Comparison of ENCODE assay signal across 25 mouse cellular contexts in genomic region chr9:110833021-110833420, GRCm38 (mm10). TPM values are rescaled to one million over a fixed set of nuclear protein-coding genes. Genes with fewer than 3 reads are reported as not detected.
DNase-seq lines count a peak whose midpoint lies in the region; ATAC-seq and TF ChIP-seq lines count a peak whose summit lies in the region.
"Had no signal": no experiment of that assay in that cellular context is flagged by ENCODE, and none has a peak within 500 bp of the region (broad histone marks: within the 10 kb centered on the region; RNA-seq: fewer than 3 reads in every experiment).

No protein-coding gene starts in this region.

- H3K27me3 ChIP-seq in liver, postnatal 0 days (ENCODE audit: insufficient read depth, low read length): no peaks in the 10 kb centered on the region
- H3K27me3 ChIP-seq in liver, embryonic 11.5 days (replicated peaks; ENCODE audit: control insufficient read depth, insufficient read depth, low read length): peaks cover 2% of the 10 kb centered on the region; the same call in 1 of the 2 replicates
- peaks cover 26% of the 10 kb centered on the region for H3K27me3 ChIP-seq in E14TG2a.4 (ENCODE audit: insufficient read depth, low read length)
- H3K27me3 ChIP-seq: forebrain, embryonic 15.5 days; intestine, embryonic 15.5 days; neural tube, embryonic 15.5 days; Patski had no signal

- H3K27ac ChIP-seq in liver, postnatal 0 days (ENCODE audit: low read depth): no peak overlapping the region
- H3K27ac ChIP-seq in liver, embryonic 11.5 days (ENCODE audit: low read depth, low read length): no peak overlapping the region
- H3K27ac ChIP-seq: forebrain, embryonic 15.5 days; heart, embryonic 13.5 days; intestine, embryonic 15.5 days; liver, embryonic 14.5 days; macrophage; neural tube, embryonic 15.5 days had no signal

- H3K9me3 ChIP-seq in liver, postnatal 0 days (ENCODE audit: low read length): no peaks in the 10 kb centered on the region
- H3K9me3 ChIP-seq in liver, embryonic 11.5 days (ENCODE audit: control insufficient read depth, low read length): no peaks in the 10 kb centered on the region
- no peaks in the 10 kb centered on the region for H3K9me3 ChIP-seq in E14TG2a.4 (ENCODE audit: low read length)
- H3K9me3 ChIP-seq: forebrain, embryonic 15.5 days; heart, embryonic 13.5 days; intestine, embryonic 15.5 days; neural tube, embryonic 15.5 days had no signal

- H3K9ac ChIP-seq in liver, postnatal 0 days (replicated peaks): no peak overlapping the region
- H3K9ac ChIP-seq in liver, embryonic 11.5 days (ENCODE audit: low read depth, low read length): no peak overlapping the region
- H3K9ac ChIP-seq: forebrain, embryonic 15.5 days; heart, embryonic 13.5 days; intestine, embryonic 15.5 days; liver, embryonic 14.5 days; neural tube, embryonic 15.5 days had no signal

- DNase-seq in liver, postnatal 0 days: peak; percentile 42
- DNase-seq in liver, embryonic 11.5 days (ENCODE audit: low spot score): no peak
- DNase-seq in 416B (ENCODE audit: low read depth): peak; percentile 58
- peak; percentile 29 for DNase-seq in brain, embryonic 14.5 days (ENCODE audit: low read depth)
- DNase-seq in adrenal gland, postnatal 25 days: no peak
- no peak for DNase-seq in urinary bladder, postnatal 10 days (ENCODE audit: low spot score)
- no peak for DNase-seq in urinary bladder, postnatal 25 days (ENCODE audit: low spot score)
- DNase-seq: adrenal gland, postnatal 10 days; cerebellum, postnatal 36 days; gastrocnemius, postnatal 14 days had no signal

- H3K4me2 ChIP-seq in liver, postnatal 0 days (ENCODE audit: low read depth, low read length): no peak overlapping the region
- no peak overlapping the region for H3K4me2 ChIP-seq in liver, embryonic 11.5 days
- H3K4me2 ChIP-seq: forebrain, embryonic 15.5 days; heart, embryonic 13.5 days; intestine, embryonic 15.5 days; neural tube, embryonic 15.5 days had no signal

- H3K4me1 ChIP-seq in liver, postnatal 0 days (ENCODE audit: insufficient read depth): no peaks in the 10 kb centered on the region
- H3K4me1 ChIP-seq in liver, embryonic 11.5 days (replicated peaks; ENCODE audit: control insufficient read depth, insufficient read depth, low read length): no peaks in the 10 kb centered on the region
- peaks cover 40% of the 10 kb centered on the region for H3K4me1 ChIP-seq in E14TG2a.4 (replicated peaks; ENCODE audit: low read depth, low read length)
- H3K4me1 ChIP-seq: forebrain, embryonic 15.5 days; intestine, embryonic 15.5 days; neural tube, embryonic 15.5 days had no signal

- ATAC-seq in liver, postnatal 0 days: no peak
- ATAC-seq in liver, embryonic 11.5 days (replicated peaks; ENCODE audit: low FRiP score): no peak
- ATAC-seq: forebrain, embryonic 15.5 days; intestine, embryonic 15.5 days; Patski had no signal

- no peak overlapping the region for H3K4me3 ChIP-seq in liver, postnatal 0 days (ENCODE audit: low read depth, low read length)
- H3K4me3 ChIP-seq in liver, embryonic 11.5 days (ENCODE audit: low read depth, low read length): no peak overlapping the region
- peak overlapping the region; percentile 24; the same call in 1 of the 2 replicates for H3K4me3 ChIP-seq in E14TG2a.4 (replicated peaks; ENCODE audit: low read length)
- H3K4me3 ChIP-seq: forebrain, embryonic 15.5 days; heart, embryonic 13.5 days; intestine, embryonic 15.5 days; neural tube, embryonic 15.5 days had no signal

- WGBS in liver, postnatal 0 days (ENCODE audit: insufficient replicate concordance): 67% methylated on average over 5 of the region's 5 CpGs
- WGBS in liver, embryonic 11.5 days: 60% methylated on average over 5 of the region's 5 CpGs

- no peak for TF ChIP-seq POLR2A in brain, embryonic 14.5 days (IDR thresholded peaks at IDR 0.05; ENCODE audit: borderline replicate concordance, extremely low read depth, insufficient read depth, insufficient read length, poor library complexity, severe bottlenecking)

- no peak for TF ChIP-seq EP300 in liver, postnatal 0 days (IDR thresholded peaks at IDR 0.05; ENCODE audit: low read depth)

- no peak for TF ChIP-seq CTCF in liver, postnatal 0 days (IDR thresholded peaks at IDR 0.05; ENCODE audit: low read depth)
- TF ChIP-seq CTCF in E14TG2a.4 (conservative IDR thresholded peaks at IDR 0.05; ENCODE audit: low read length): no peak
- TF ChIP-seq CTCF in brain, embryonic 14.5 days (IDR thresholded peaks at IDR 0.05; ENCODE audit: borderline replicate concordance, extremely low read depth, insufficient read depth, insufficient read length): no peak

- no peaks in the 10 kb centered on the region for H3K36me3 ChIP-seq in liver, postnatal 0 days (replicated peaks; ENCODE audit: insufficient read depth, low read length)
- H3K36me3 ChIP-seq in liver, embryonic 11.5 days (ENCODE audit: control insufficient read depth, insufficient read depth, low read length): no peaks in the 10 kb centered on the region
- no peaks in the 10 kb centered on the region for H3K36me3 ChIP-seq in E14TG2a.4 (ENCODE audit: insufficient read depth, low read length)
- H3K36me3 ChIP-seq: forebrain, embryonic 15.5 days; heart, embryonic 13.5 days; intestine, embryonic 15.5 days; neural tube, embryonic 15.5 days had no signal

RNA-seq across cellular contexts. Expression of gene Prss45, which starts 1.4 kb away (rescaled TPM):
- not detected in 2 replicates for polyA plus RNA-seq in liver, postnatal 0 days (2015; fragmentation: Nextera tagmentation; extraction: Ambion mirVana)
- polyA plus RNA-seq in liver, embryonic 11.5 days (2014; fragmentation: Nextera tagmentation; extraction: Ambion mirVana): not detected in 2 replicates
- 0.09 TPM in 1 of 2 replicates, not detected in the other for polyA plus RNA-seq in brain, embryonic 14.5 days (2012; rRNA removed)
- total RNA-seq in adrenal gland, postnatal 25 days (2021): not detected in 2 replicates
- total RNA-seq: adrenal gland, postnatal 10 days; gastrocnemius, postnatal 14 days; hematopoietic stem cell, adult 5-6 weeks; monocyte, adult 5-6 weeks had no signal
- polyA plus RNA-seq: embryonic facial prominence, embryonic 14.5 days; forebrain, embryonic 15.5 days; heart, embryonic 13.5 days; intestine, embryonic 15.5 days; kidney, embryonic 16.5 days; liver, embryonic 14.5 days; macrophage; neural tube, embryonic 15.5 days; Patski; spleen, adult 2 months had no signal

RNA-seq across cellular contexts. Expression of gene Prss43, which starts 6.5 kb away (rescaled TPM):
- not detected in 2 replicates for polyA plus RNA-seq in liver, postnatal 0 days (2015; fragmentation: Nextera tagmentation; extraction: Ambion mirVana)
- polyA plus RNA-seq in liver, embryonic 11.5 days (2014; fragmentation: Nextera tagmentation; extraction: Ambion mirVana): not detected in 2 replicates
- polyA plus RNA-seq in brain, embryonic 14.5 days (2012; rRNA removed): not detected in 2 replicates
- not detected in 2 replicates for total RNA-seq in adrenal gland, postnatal 25 days (2021)
- total RNA-seq: adrenal gland, postnatal 10 days; gastrocnemius, postnatal 14 days; hematopoietic stem cell, adult 5-6 weeks; monocyte, adult 5-6 weeks had no signal
- polyA plus RNA-seq: embryonic facial prominence, embryonic 14.5 days; forebrain, embryonic 15.5 days; heart, embryonic 13.5 days; intestine, embryonic 15.5 days; kidney, embryonic 16.5 days; liver, embryonic 14.5 days; macrophage; neural tube, embryonic 15.5 days; Patski; spleen, adult 2 months had no signal

RNA-seq across cellular contexts. Expression of gene Prss46, which starts 11.3 kb away (rescaled TPM):
- not detected in 2 replicates for polyA plus RNA-seq in liver, postnatal 0 days (2015; fragmentation: Nextera tagmentation; extraction: Ambion mirVana)
- polyA plus RNA-seq in liver, embryonic 11.5 days (2014; fragmentation: Nextera tagmentation; extraction: Ambion mirVana): not detected in 2 replicates
- not detected in 2 replicates for polyA plus RNA-seq in brain, embryonic 14.5 days (2012; rRNA removed)
- total RNA-seq in adrenal gland, postnatal 25 days (2021): not detected in 2 replicates
- total RNA-seq: adrenal gland, postnatal 10 days; gastrocnemius, postnatal 14 days; hematopoietic stem cell, adult 5-6 weeks; layer of hippocampus, adult 8-10 months; left cerebral cortex, postnatal 10 days; monocyte, adult 5-6 weeks had no signal
- polyA plus RNA-seq: forebrain, embryonic 15.5 days; heart, embryonic 13.5 days; intestine, embryonic 15.5 days; kidney, embryonic 16.5 days; liver, embryonic 14.5 days; neural tube, embryonic 15.5 days; spleen, adult 2 months had no signal

RNA-seq across cellular contexts. Expression of gene Prss44, which starts 19.2 kb away (rescaled TPM):
- polyA plus RNA-seq in liver, postnatal 0 days (2015; fragmentation: Nextera tagmentation; extraction: Ambion mirVana): not detected in 2 replicates
- not detected in 2 replicates for polyA plus RNA-seq in liver, embryonic 11.5 days (2014; fragmentation: Nextera tagmentation; extraction: Ambion mirVana)
- not detected in 2 replicates for polyA plus RNA-seq in brain, embryonic 14.5 days (2012; rRNA removed)
- total RNA-seq in adrenal gland, postnatal 25 days (2021): not detected in 2 replicates
- total RNA-seq: adrenal gland, postnatal 10 days; gastrocnemius, postnatal 14 days; hematopoietic stem cell, adult 5-6 weeks; layer of hippocampus, adult 8-10 months; left cerebral cortex, postnatal 10 days; monocyte, adult 5-6 weeks had no signal
- polyA plus RNA-seq: embryonic facial prominence, embryonic 14.5 days; forebrain, embryonic 15.5 days; heart, embryonic 13.5 days; intestine, embryonic 15.5 days; kidney, embryonic 16.5 days; liver, embryonic 14.5 days; macrophage; neural tube, embryonic 15.5 days; Patski; spleen, adult 2 months had no signal

RNA-seq across cellular contexts. Expression of gene Prss50, which starts 24.7 kb away (rescaled TPM):
- 9.2 and 10.3 TPM in 2 replicates for polyA plus RNA-seq in liver, postnatal 0 days (2015; fragmentation: Nextera tagmentation; extraction: Ambion mirVana)
- polyA plus RNA-seq in liver, embryonic 11.5 days (2014; fragmentation: Nextera tagmentation; extraction: Ambion mirVana): 43.0 and 51.7 TPM in 2 replicates
- polyA plus RNA-seq in brain, embryonic 14.5 days (2012; rRNA removed): 0.06 and 0.08 TPM in 2 replicates
- not detected in 2 replicates for total RNA-seq in adrenal gland, postnatal 25 days (2021)
- total RNA-seq: gastrocnemius, postnatal 14 days; hematopoietic stem cell, adult 5-6 weeks; monocyte, adult 5-6 weeks had no signal
- polyA plus RNA-seq: embryonic facial prominence, embryonic 14.5 days; macrophage had no signal

Comparison
In these comparisons a context has a peak if more than half of its experiments do, and no peak if none do; other contexts are left out.
1. DNase-seq: peak in liver, postnatal 0 days (single experiment), 416B (single experiment) and brain, embryonic 14.5 days (single experiment); none in liver, embryonic 11.5 days (single experiment), adrenal gland, postnatal 25 days (single experiment), urinary bladder, postnatal 10 days (single experiment) and urinary bladder, postnatal 25 days (single experiment).